Mouse (Mus musculus) forebrain, embryonic 16.5 days (tissue): ENCODE data around the gene Lrrc4c. TPM values are rescaled to one million over a fixed set of nuclear protein-coding genes. Genes with fewer than 3 reads are reported as not detected.

ENCODE experiments used
- ATAC-seq: fragments of 200-750 bp; cut with Nextera tagmentation; 2 replicates; pipeline ENCODE4 v1.8.0; 2017; ENCODE audit warnings: mild to moderate bottlenecking, moderate library complexity
- H3K27ac ChIP-seq: fragments of 300-500 bp; sonication (generic); 2 replicates; pipeline ENCODE4 v1.5.1; 2014; ENCODE audit warnings: low read length, control low read depth
- H3K27me3 ChIP-seq: fragments of 300-500 bp; sonication (generic); replicated peaks from 2 replicates; pipeline ENCODE4 v1.6.1; 2014; ENCODE audit warnings: low read length; ENCODE audit not compliant: control insufficient read depth, insufficient read depth
- H3K36me3 ChIP-seq: fragments of 300-500 bp; sonication (generic); 2 replicates; pipeline ENCODE4 v1.6.1; 2014; ENCODE audit not compliant: control insufficient read depth, insufficient read depth
- H3K4me1 ChIP-seq: fragments of 300-500 bp; sonication (generic); replicated peaks from 2 replicates; pipeline ENCODE4 v1.6.1; 2014; ENCODE audit warnings: low read length; ENCODE audit not compliant: control insufficient read depth, insufficient read depth
- H3K4me2 ChIP-seq: fragments of 300-500 bp; sonication (generic); 2 replicates; pipeline ENCODE4 v1.6.1; 2014; ENCODE audit warnings: mild to moderate bottlenecking, low read length, control low read depth
- H3K4me3 ChIP-seq: fragments of 300-500 bp; sonication (generic); replicated peaks from 2 replicates; pipeline ENCODE4 v1.5.1; 2014; ENCODE audit warnings: mild to moderate bottlenecking, low read length, control low read depth
- H3K9ac ChIP-seq: fragments of 300-500 bp; sonication (generic); replicated peaks from 2 replicates; pipeline ENCODE4 v1.6.1; 2014; ENCODE audit warnings: low read depth, low read length, control low read depth
- H3K9me3 ChIP-seq: fragments of 300-500 bp; sonication (generic); 2 replicates; pipeline ENCODE4 v1.6.1; 2016; ENCODE audit warnings: low read length; ENCODE audit not compliant: control insufficient read depth
- WGBS: fragments of 180-500 bp; shearing (Covaris S2); extraction: QIAGEN DNeasy Blood & Tissue Kit; methylation state at CpG from one replicate; pipeline ENCODE4 v1.1.7; 2014; 5-methylcytosine and 5-hydroxymethylcytosine counted together
- polyA plus RNA-seq: library from polyadenylated mRNA; unstranded; fragments of >200 nt; fragmentation: Nextera tagmentation; extraction: Ambion mirVana; gene quantifications from 2 replicates; pipeline ENCODE4 v1.2.1, GENCODE M21; 2015

The Lrrc4c gene
- polyA plus RNA-seq, 1 experiment from 2014 or later = 30.9 TPM

GRCm38 (mm10) chr2:96876062-96876461 lies 558.1 kb downstream of the Lrrc4c start:
- H3K4me2 ChIP-seq = no peak overlapping the region
- no peak for ATAC-seq
- H3K27me3 ChIP-seq = no peaks in the 10 kb centered on the region
- WGBS = 67% methylated on average over 1 of the region's 1 CpGs
- H3K4me3 ChIP-seq = no peak overlapping the region
- no peak overlapping the region for H3K27ac ChIP-seq
- no peaks in the 10 kb centered on the region for H3K36me3 ChIP-seq
- H3K4me1 ChIP-seq = 0 out of 2 replicates have a peak, but pooled peaks cover 2% of the 10 kb centered on the region
- no peak overlapping the region for H3K9ac ChIP-seq
- H3K9me3 ChIP-seq = no peaks in the 10 kb centered on the region

- peak; percentile 61 for ATAC-seq
- H3K9me3 ChIP-seq = no peaks in the 10 kb centered on the region
- H3K4me3 ChIP-seq = no peak overlapping the region
- 54% methylated on average over 3 of the region's 3 CpGs for WGBS
- no peaks in the 10 kb centered on the region for H3K36me3 ChIP-seq
- no peaks in the 10 kb centered on the region for H3K4me1 ChIP-seq
- H3K27ac ChIP-seq = no peak overlapping the region
- H3K4me2 ChIP-seq = no peak overlapping the region
- H3K9ac ChIP-seq = no peak overlapping the region
- H3K27me3 ChIP-seq = no peaks in the 10 kb centered on the region
These were observed 631.6 kb downstream of the Lrrc4c start for GRCm38 (mm10) chr2:96949531-96949930.

DNA sequence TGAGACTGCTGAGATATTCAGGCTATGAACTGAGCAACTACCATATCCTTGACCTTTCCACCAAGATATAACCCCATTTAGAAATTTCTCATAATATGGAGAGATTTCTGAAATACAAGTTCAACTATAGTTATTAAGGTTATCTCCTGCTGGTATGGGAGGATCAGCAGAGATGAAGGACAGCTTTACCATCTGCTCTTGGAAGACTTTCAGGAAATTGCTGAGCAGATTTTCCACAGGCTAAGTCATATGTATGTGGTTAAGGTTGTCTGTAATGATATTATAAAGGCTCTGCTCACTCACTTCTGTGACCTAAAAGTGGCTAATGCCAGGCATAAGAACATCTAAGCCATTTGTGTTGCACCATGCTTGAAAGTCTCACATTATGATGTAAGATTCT lies 681.6 kb downstream of the Lrrc4c start:
- H3K4me3 ChIP-seq = no peak overlapping the region
- H3K36me3 ChIP-seq = no peaks in the 10 kb centered on the region
- ATAC-seq = no peak
- no peaks in the 10 kb centered on the region for H3K9me3 ChIP-seq
- no peaks in the 10 kb centered on the region for H3K4me1 ChIP-seq
- H3K9ac ChIP-seq = no peak overlapping the region
- H3K27me3 ChIP-seq = no peaks in the 10 kb centered on the region
- H3K4me2 ChIP-seq = no peak overlapping the region
- H3K27ac ChIP-seq = no peak overlapping the region

- no peaks in the 10 kb centered on the region for H3K36me3 ChIP-seq
- no peak overlapping the region for H3K9ac ChIP-seq
- no peak overlapping the region for H3K4me2 ChIP-seq
- H3K27ac ChIP-seq = no peak overlapping the region
- H3K4me1 ChIP-seq = no peaks in the 10 kb centered on the region
- H3K27me3 ChIP-seq = no peaks in the 10 kb centered on the region
- 73% methylated on average over 3 of the region's 3 CpGs for WGBS
- H3K4me3 ChIP-seq = no peak overlapping the region
- H3K9me3 ChIP-seq = no peaks in the 10 kb centered on the region
- ATAC-seq = no peak
These were observed 700.4 kb downstream of the Lrrc4c start for GRCm38 (mm10) chr2:97018319-97018718.

DNA sequence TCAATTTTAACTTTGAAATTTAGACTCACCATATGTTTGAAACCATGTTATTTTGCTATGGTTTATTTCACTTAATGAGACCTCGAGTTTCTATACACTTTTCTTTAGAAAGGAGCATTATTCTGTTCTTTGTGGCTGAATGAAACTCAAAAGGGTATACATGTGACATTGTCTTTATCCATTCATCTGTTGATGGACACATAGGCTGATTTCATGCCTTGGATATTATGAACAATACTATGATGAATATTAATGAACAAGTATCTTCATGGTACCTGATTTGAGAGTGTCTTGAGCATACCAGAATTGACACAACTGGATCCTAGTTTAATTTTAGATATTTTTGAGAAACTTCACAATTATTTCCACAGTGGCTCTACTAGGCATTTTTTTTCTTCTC lies 709.0 kb downstream of the Lrrc4c start:
- H3K9ac ChIP-seq = no peak overlapping the region
- 7% methylated on average over 1 of the region's 1 CpGs for WGBS

DNA sequence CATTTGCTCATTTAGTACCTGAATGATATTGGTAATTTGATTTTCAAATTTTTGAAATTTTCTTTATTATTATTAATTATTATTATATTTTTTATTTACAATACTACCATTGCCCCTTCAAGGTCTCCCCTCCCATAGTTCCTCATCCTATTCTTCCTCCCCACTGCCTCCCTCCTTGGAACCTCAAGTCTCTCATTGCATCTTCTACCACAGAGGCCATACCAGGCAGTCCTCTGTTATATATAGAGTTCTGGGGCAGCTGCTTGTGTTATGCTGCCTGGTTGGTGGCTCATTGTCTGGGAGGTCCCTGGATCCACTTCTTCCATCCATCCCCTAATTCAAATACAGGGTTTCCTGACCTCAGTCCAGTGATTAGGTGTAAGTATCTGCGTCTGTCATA lies 709.6 kb downstream of the Lrrc4c start:
- 97% methylated on average over 1 of the region's 1 CpGs for WGBS
- H3K4me3 ChIP-seq = no peak overlapping the region
- no peak for ATAC-seq
- no peaks in the 10 kb centered on the region for H3K9me3 ChIP-seq
- no peak overlapping the region for H3K27ac ChIP-seq
- H3K4me1 ChIP-seq = no peaks in the 10 kb centered on the region
- no peaks in the 10 kb centered on the region for H3K27me3 ChIP-seq
- no peaks in the 10 kb centered on the region for H3K36me3 ChIP-seq
- H3K4me2 ChIP-seq = no peak overlapping the region
- no peak overlapping the region for H3K9ac ChIP-seq

More for the DNA sequence above, 709.0 kb downstream of the Lrrc4c start:
- no peak overlapping the region for H3K4me2 ChIP-seq
- H3K9me3 ChIP-seq = no peaks in the 10 kb centered on the region
- H3K4me3 ChIP-seq = no peak overlapping the region
- ATAC-seq = no peak
- H3K27ac ChIP-seq = no peak overlapping the region
- no peaks in the 10 kb centered on the region for H3K36me3 ChIP-seq
- H3K4me1 ChIP-seq = no peaks in the 10 kb centered on the region
- H3K27me3 ChIP-seq = no peaks in the 10 kb centered on the region

GRCm38 (mm10) chr2:97036401-97036800 lies 718.4 kb downstream of the Lrrc4c start:
- Histone ChIP-seq H3K9ac (no peak overlapping the region), H3K4me2 (no peak overlapping the region), H3K9me3 (no peaks in the 10 kb centered on the region), H3K27me3 (no peaks in the 10 kb centered on the region), H3K4me1 (no peaks in the 10 kb centered on the region; the same call in 1 of the 2 replicates), H3K27ac (no peak overlapping the region), H3K4me3 (no peak overlapping the region), H3K36me3 (no peaks in the 10 kb centered on the region)
- no peak for ATAC-seq

- Histone ChIP-seq H3K27me3 (no peaks in the 10 kb centered on the region), H3K27ac (no peak overlapping the region), H3K4me1 (no peaks in the 10 kb centered on the region; the same call in 1 of the 2 replicates), H3K4me3 (no peak overlapping the region), H3K9ac (no peak overlapping the region), H3K4me2 (no peak overlapping the region), H3K36me3 (no peaks in the 10 kb centered on the region), H3K9me3 (no peaks in the 10 kb centered on the region)
- ATAC-seq = peak; percentile 87
- 56% methylated on average over 5 of the region's 5 CpGs for WGBS
These were observed 719.2 kb downstream of the Lrrc4c start for GRCm38 (mm10) chr2:97037024-97037814.

DNA sequence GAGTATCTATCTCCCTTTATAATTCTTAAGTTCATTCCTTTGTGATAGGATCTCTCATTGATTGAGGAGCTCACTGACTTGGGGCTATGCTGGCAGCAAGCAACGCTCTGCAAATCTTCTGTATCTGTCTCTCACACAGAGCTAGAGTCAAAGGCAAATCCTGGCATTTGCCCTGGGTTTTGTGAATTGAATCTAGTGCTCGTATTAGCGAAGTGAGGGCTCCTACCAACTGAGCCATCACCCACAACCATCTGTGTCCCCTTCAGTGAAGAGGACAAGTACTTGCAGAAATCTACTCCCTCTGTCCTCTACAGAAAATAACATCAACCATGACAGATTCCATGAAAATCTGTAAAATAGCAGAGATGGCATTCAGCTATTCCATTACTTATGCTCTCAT lies 726.0 kb downstream of the Lrrc4c start:
- H3K27ac ChIP-seq = no peak overlapping the region
- ATAC-seq = no peak
- 76% methylated on average over 3 of the region's 3 CpGs for WGBS
- no peak overlapping the region for H3K4me2 ChIP-seq
- no peaks in the 10 kb centered on the region for H3K9me3 ChIP-seq
- H3K27me3 ChIP-seq = no peaks in the 10 kb centered on the region
- no peak overlapping the region for H3K4me3 ChIP-seq
- H3K36me3 ChIP-seq = no peaks in the 10 kb centered on the region
- no peaks in the 10 kb centered on the region for H3K4me1 ChIP-seq
- no peak overlapping the region for H3K9ac ChIP-seq

DNA sequence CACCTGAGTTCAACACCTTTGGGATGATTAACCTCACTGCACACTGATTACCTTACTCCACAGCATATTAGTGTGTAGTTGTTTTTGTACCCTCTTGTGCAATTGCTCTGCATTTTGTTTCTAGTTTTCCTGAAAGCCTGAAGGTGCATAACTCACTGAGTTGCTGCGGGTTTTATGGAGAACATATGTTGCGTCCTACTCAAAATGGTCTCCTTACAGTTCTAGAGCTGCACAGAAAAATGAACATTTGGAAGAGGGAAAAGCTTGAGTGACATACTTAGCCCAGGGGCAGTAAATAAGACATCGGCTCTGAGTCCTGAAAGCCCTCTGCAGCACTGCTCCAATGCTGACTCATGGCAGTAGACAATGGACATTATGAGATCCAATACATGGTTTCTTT lies 727.7 kb downstream of the Lrrc4c start:
- Histone ChIP-seq H3K4me1 (no peaks in the 10 kb centered on the region), H3K27ac (no peak overlapping the region), H3K4me3 (no peak overlapping the region), H3K9ac (no peak overlapping the region), H3K27me3 (no peaks in the 10 kb centered on the region), H3K4me2 (no peak overlapping the region), H3K36me3 (no peaks in the 10 kb centered on the region), H3K9me3 (no peaks in the 10 kb centered on the region)
- no peak for ATAC-seq
- 88% methylated on average over 3 of the region's 3 CpGs for WGBS
